Comparison of ENCODE assay signal across 21 mouse cellular contexts in the genomic region with DNA sequence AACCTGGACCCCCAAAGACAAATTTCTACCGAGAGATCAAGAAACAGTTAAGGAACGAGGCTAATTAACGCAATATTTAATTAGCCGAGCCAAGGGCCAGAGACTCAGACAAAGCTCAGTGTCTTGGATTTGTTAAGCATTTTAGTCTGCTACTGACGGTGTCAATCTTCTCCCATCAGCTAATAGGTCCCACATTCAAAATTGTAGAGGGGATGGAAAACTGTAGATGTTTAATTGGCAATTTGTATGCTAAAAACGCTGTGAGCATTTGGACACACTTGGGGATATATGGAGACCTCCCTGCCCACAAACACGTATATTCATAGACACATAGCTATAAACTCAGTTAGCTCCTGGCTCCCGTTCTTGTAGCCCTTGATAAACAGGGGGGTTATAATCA.
"Had no signal": no experiment of that assay in that cellular context is flagged by ENCODE, and none has a peak within 500 bp of the region (broad histone marks: within the 10 kb centered on the region; RNA-seq: fewer than 3 reads in every experiment).

No protein-coding gene starts in this region.

- H3K4me2 ChIP-seq: limb, embryonic 15.5 days; liver, embryonic 11.5 days; lung, embryonic 14.5 days; midbrain, embryonic 12.5 days; midbrain, embryonic 15.5 days; neural tube, embryonic 12.5 days; neural tube, embryonic 15.5 days; stomach, embryonic 15.5 days had no signal

- H3K9ac ChIP-seq: limb, embryonic 15.5 days; liver, embryonic 14.5 days; liver, postnatal 0 days; lung, embryonic 14.5 days; midbrain, embryonic 12.5 days; midbrain, embryonic 15.5 days; neural tube, embryonic 12.5 days; neural tube, embryonic 15.5 days; stomach, embryonic 15.5 days had no signal

- H3K9me3 ChIP-seq: limb, embryonic 15.5 days; midbrain, embryonic 12.5 days; midbrain, embryonic 15.5 days; neural tube, embryonic 12.5 days; neural tube, embryonic 15.5 days; stomach, embryonic 15.5 days had no signal

- H3K27me3 ChIP-seq: limb, embryonic 15.5 days; stomach, embryonic 15.5 days had no signal

- DNase-seq: kidney, adult 9 months; kidney, postnatal 25 days; layer of hippocampus, adult 9-11 months; liver, postnatal 0 days; lung, embryonic 14.5 days; right cerebral cortex, adult 18-20 months; right cerebral cortex, postnatal 25 days; spleen, adult 18-20 months; thymus, postnatal 25 days had no signal

- H3K4me3 ChIP-seq: layer of hippocampus, adult 2 months; limb, embryonic 15.5 days; midbrain, embryonic 12.5 days; midbrain, embryonic 15.5 days; neural tube, embryonic 12.5 days; neural tube, embryonic 15.5 days; stomach, embryonic 15.5 days had no signal

- ATAC-seq: liver, postnatal 0 days; lung, postnatal 0 days; midbrain, embryonic 15.5 days had no signal

- H3K36me3 ChIP-seq: limb, embryonic 15.5 days; midbrain, embryonic 12.5 days; midbrain, embryonic 15.5 days; neural tube, embryonic 12.5 days; neural tube, embryonic 15.5 days; stomach, embryonic 15.5 days had no signal

- H3K27ac ChIP-seq: kidney, postnatal 0 days; layer of hippocampus, adult 2 months; limb, embryonic 15.5 days; liver, embryonic 14.5 days; macrophage; midbrain, embryonic 12.5 days; midbrain, embryonic 15.5 days; neural tube, embryonic 12.5 days; neural tube, embryonic 15.5 days; stomach, embryonic 15.5 days had no signal
